Mouse (Mus musculus) spleen, adult 2 months (tissue): ENCODE results near the gene Acy3. TPM values are rescaled to one million over a fixed set of nuclear protein-coding genes. Genes with fewer than 3 reads are reported as not detected.

ENCODE experiments used
- DNase-seq, 2 experiments: peaks; one replicate each; pipeline versions ENCODE4 v3.0.0 to v3.0.0-alpha.2; 2012 to 2021; ENCODE audit warnings: low spot score in 2 of 2, low read depth in 1 of 2
- H3K27ac ChIP-seq: fragments of 200-500 bp; 2 replicates; pipeline ENCODE4 v1.5.1; 2012; ENCODE audit warnings: low read length, inconsistent platforms; ENCODE audit not compliant: insufficient read depth
- H3K27me3 ChIP-seq: fragments of 200-500 bp; 2 replicates; pipeline ENCODE4 v1.6.1; 2012; ENCODE audit warnings: mild to moderate bottlenecking, moderate library complexity, low read length, inconsistent platforms; ENCODE audit not compliant: control insufficient read depth, insufficient read depth
- H3K36me3 ChIP-seq: fragments of 200-500 bp; 2 replicates; pipeline ENCODE4 v1.6.1; 2012; ENCODE audit warnings: mild to moderate bottlenecking, low read length, inconsistent platforms; ENCODE audit not compliant: control insufficient read depth, insufficient read depth
- H3K4me1 ChIP-seq: fragments of 200-500 bp; 2 replicates; pipeline ENCODE4 v1.6.1; 2011; ENCODE audit warnings: inconsistent platforms; ENCODE audit not compliant: control insufficient read depth, insufficient read depth, insufficient read length
- H3K4me3 ChIP-seq: fragments of 200-500 bp; 2 replicates; pipeline ENCODE4 v1.5.1; 2011; ENCODE audit warnings: mild to moderate bottlenecking, inconsistent platforms; ENCODE audit not compliant: insufficient read depth, insufficient read length; ENCODE audit errors: extremely low read depth
- CTCF ChIP-seq: fragments of 200-500 bp; IDR thresholded peaks from 2 replicates; pipeline ENCODE4 v1.5.1; 2011; ENCODE audit warnings: mild to moderate bottlenecking, inconsistent platforms; ENCODE audit not compliant: insufficient read depth, insufficient read length, insufficient replicate concordance; ENCODE audit errors: extremely low read depth
- POLR2A ChIP-seq: fragments of 200-500 bp; IDR thresholded peaks from 2 replicates; pipeline ENCODE4 v1.6.1; 2011; ENCODE audit warnings: low read depth, low read length, inconsistent platforms
- WGBS: fragments of 180-500 bp; shearing (Covaris S2); methylation state at CpG from one replicate; pipeline ENCODE4 v1.1.7; 2018; 5-methylcytosine and 5-hydroxymethylcytosine counted together
- polyA plus RNA-seq: library from polyadenylated mRNA; depleted of rRNA; stranded (reverse); fragments of >200 nt; gene quantifications from 2 replicates; pipeline ENCODE4 v1.2.3, GENCODE M21; 2012; rRNA removed

Gene Acy3
- polyA plus RNA-seq, result 9.6 and 11.1 TPM in 2 replicates

GRCm38 (mm10) chr19:3986334-3986733 is at the start of gene Acy3:
Gene Acy3, plus strand, starts transcription at chr19:3986570.
- Histone ChIP-seq H3K27me3 (no peaks in the 10 kb centered on the region), H3K27ac (peak within 1 kb of the TSS; percentile 24; the same call in 1 of the 2 replicates), H3K4me1 (no peaks in the 10 kb centered on the region), H3K36me3 (no peaks in the 10 kb centered on the region), H3K4me3 (no peak within 1 kb of the TSS)
- WGBS, result 34% methylated on average over 8 of the region's 8 CpGs
- no peak for DNase-seq
- no peak for TF ChIP-seq CTCF
- TF ChIP-seq POLR2A, result no peak

- H3K27me3 ChIP-seq, result no peaks in the 10 kb centered on the region
- WGBS, result 62% methylated on average over 7 of the region's 7 CpGs
Measured at GRCm38 (mm10) chr19:3942315-3942714, 44.1 kb upstream of the Acy3 start.

GRCm38 (mm10) chr19:3942986-3943735 is 43.2 kb upstream of the Acy3 start:
- no peaks in the 10 kb centered on the region for H3K27me3 ChIP-seq
- peaks cover 21% of the 10 kb centered on the region for H3K4me1 ChIP-seq
- peaks cover 30% of the 10 kb centered on the region for H3K36me3 ChIP-seq
- H3K27ac ChIP-seq, result peak overlapping the region; percentile 39
- TF ChIP-seq CTCF, result no peak
- TF ChIP-seq POLR2A, result peak; percentile 23; the same call in 1 of the 2 replicates
- 24% methylated on average over 27 of the region's 27 CpGs for WGBS
- peak; percentile 77 to 87 for DNase-seq
- H3K4me3 ChIP-seq, result no peak overlapping the region

More at GRCm38 (mm10) chr19:3942315-3942714, 44.1 kb upstream of the Acy3 start:
- Histone ChIP-seq H3K36me3 (peaks cover 27% of the 10 kb centered on the region), H3K4me1 (peaks cover 21% of the 10 kb centered on the region), H3K4me3 (no peak overlapping the region), H3K27ac (peak overlapping the region; percentile 37)
- no peak for TF ChIP-seq CTCF
- no peak for TF ChIP-seq POLR2A
- DNase-seq, result no peak

- DNase-seq, result peak in 1 of 2 experiments; percentile 59
- WGBS, result 30% methylated on average over 10 of the region's 10 CpGs
- peaks cover 50% of the 10 kb centered on the region for H3K36me3 ChIP-seq
- H3K4me1 ChIP-seq, result peaks cover 21% of the 10 kb centered on the region
- no peak for TF ChIP-seq CTCF
- no peak for TF ChIP-seq POLR2A
- H3K27ac ChIP-seq, result peak overlapping the region; percentile 4; the same call in 1 of the 2 replicates
- no peak overlapping the region for H3K4me3 ChIP-seq
- no peaks in the 10 kb centered on the region for H3K27me3 ChIP-seq
Measured at GRCm38 (mm10) chr19:3945872-3946564, 40.4 kb upstream of the Acy3 start.

- peak in 1 of 2 experiments; percentile 61 for DNase-seq
- Histone ChIP-seq H3K36me3 (peaks cover 48% of the 10 kb centered on the region), H3K4me1 (peaks cover 20% of the 10 kb centered on the region), H3K27ac (no peak overlapping the region), H3K27me3 (no peaks in the 10 kb centered on the region), H3K4me3 (no peak overlapping the region)
- 66% methylated on average over 2 of the region's 2 CpGs for whole genome bisulfite sequencing
- TF ChIP-seq POLR2A (no peak), CTCF (peak; percentile 74; the same call in 1 of the 2 replicates)
Measured at GRCm38 (mm10) chr19:3946715-3947114, 39.7 kb upstream of the Acy3 start.

GRCm38 (mm10) chr19:3947813-3948212 is 38.6 kb upstream of the Acy3 start:
- peaks cover 44% of the 10 kb centered on the region for H3K36me3 ChIP-seq
- no peak for TF ChIP-seq POLR2A
- no peak for TF ChIP-seq CTCF

GRCm38 (mm10) chr19:3948546-3948945 is 37.8 kb upstream of the Acy3 start:
- Histone ChIP-seq H3K4me3 (no peak overlapping the region), H3K36me3 (peaks cover 44% of the 10 kb centered on the region), H3K4me1 (peaks cover 6% of the 10 kb centered on the region), H3K27ac (no peak overlapping the region), H3K27me3 (no peaks in the 10 kb centered on the region)
- peak in 1 of 2 experiments; percentile 3 for DNase-seq
- no peak for TF ChIP-seq CTCF
- TF ChIP-seq POLR2A, result no peak
- WGBS, result 95% methylated on average over 14 of the region's 14 CpGs

More at GRCm38 (mm10) chr19:3947813-3948212, 38.6 kb upstream of the Acy3 start:
- Histone ChIP-seq H3K27me3 (no peaks in the 10 kb centered on the region), H3K27ac (no peak overlapping the region), H3K4me1 (peaks cover 10% of the 10 kb centered on the region), H3K4me3 (no peak overlapping the region)
- WGBS, result 89% methylated on average over 3 of the region's 3 CpGs
- no peak for DNase-seq
